Mouse (Mus musculus) MEL (cell line): ENCODE measurements around the gene Olfr95. TPM values are rescaled to one million over a fixed set of nuclear protein-coding genes. Genes with fewer than 3 reads are reported as not detected.

Source experiments
- DNase-seq: peaks from one replicate; pipeline ENCODE4 v3.0.0; 2011; ENCODE audit warnings: low read depth, low spot score
- H3K27ac ChIP-seq: 2 replicates; pipeline ENCODE4 v1.5.1; 2012; ENCODE audit warnings: low read depth, mild to moderate bottlenecking, control low read depth, low read length, moderate library complexity; ENCODE audit not compliant: control insufficient read depth
- H3K27me3 ChIP-seq, 2 experiments: fragments of 150-350 bp in 1 of 2; sonication (generic) in 1 of 2; 2 replicates each; pipeline ENCODE4 v1.6.1; 2012; ENCODE audit warnings: low read length in 2 of 2, mild to moderate bottlenecking in 2 of 2, improper control_type of control experiment in 1 of 2, moderate library complexity in 1 of 2; ENCODE audit not compliant: insufficient read depth in 2 of 2, control insufficient read depth in 1 of 2
- H3K36me3 ChIP-seq, 2 experiments: 2 replicates each; pipeline ENCODE4 v1.6.1; 2012 to 2014; ENCODE audit warnings: low read length in 2 of 2, improper control_type of control experiment in 1 of 2, inconsistent platforms in 1 of 2, mild to moderate bottlenecking in 1 of 2; ENCODE audit not compliant: insufficient read depth in 2 of 2, control insufficient read depth in 1 of 2
- H3K4me1 ChIP-seq, 2 experiments: fragments of 150-350 bp in 1 of 2; sonication (generic) in 1 of 2; 2 replicates each; pipeline ENCODE4 v1.6.1; 2012; ENCODE audit warnings: low read length in 2 of 2, improper control_type of control experiment in 1 of 2, mild to moderate bottlenecking in 1 of 2; ENCODE audit not compliant: insufficient read depth in 2 of 2, control insufficient read depth in 1 of 2
- H3K4me3 ChIP-seq, 2 experiments: fragments of 150-350 bp in 1 of 2; sonication (generic) in 1 of 2; 2 replicates each; pipeline ENCODE4 v1.5.1; 2012; ENCODE audit warnings: low read depth in 2 of 2, low read length in 2 of 2, mild to moderate bottlenecking in 2 of 2, moderate library complexity in 2 of 2, control low read depth in 1 of 2, improper control_type of control experiment in 1 of 2; ENCODE audit not compliant: control insufficient read depth in 1 of 2, insufficient read depth in 1 of 2
- H3K79me2 ChIP-seq: 2 replicates; pipeline ENCODE4 v1.6.1; 2012; ENCODE audit warnings: mild to moderate bottlenecking, low read length, moderate library complexity; ENCODE audit not compliant: control insufficient read depth, poor library complexity, insufficient read depth
- H3K9ac ChIP-seq: 2 replicates; pipeline ENCODE4 v1.6.1; 2012; ENCODE audit warnings: low read depth, mild to moderate bottlenecking, control low read depth, low read length, moderate library complexity; ENCODE audit not compliant: control insufficient read depth, poor library complexity, severe bottlenecking
- H3K9me3 ChIP-seq: fragments of 150-350 bp; sonication (generic); replicated peaks from 2 replicates; pipeline ENCODE4 v1.6.1; 2012; ENCODE audit warnings: mild to moderate bottlenecking, low read length, improper control_type of control experiment, moderate library complexity; ENCODE audit not compliant: insufficient read depth
- BHLHE40 ChIP-seq: IDR thresholded peaks from 2 replicates; pipeline ENCODE4 v1.6.1; 2012; ENCODE audit warnings: low read depth, mild to moderate bottlenecking, inconsistent platforms, low read length, improper control_type of control experiment, borderline replicate concordance
- E2F4 ChIP-seq: IDR thresholded peaks from 2 replicates; pipeline ENCODE4 v1.6.1; 2011; ENCODE audit warnings: low read depth, low read length, improper control_type of control experiment, borderline replicate concordance
- HCFC1 ChIP-seq: IDR thresholded peaks from 2 replicates; pipeline ENCODE4 v1.6.1; 2012; ENCODE audit warnings: low read depth, mild to moderate bottlenecking, inconsistent platforms, low read length, improper control_type of control experiment, moderate library complexity
- KAT2A ChIP-seq: conservative IDR thresholded peaks from 2 replicates; pipeline ENCODE4 v1.6.1; 2012; ENCODE audit warnings: low read depth, low read length, improper control_type of control experiment, inconsistent platforms
- MYC ChIP-seq: IDR thresholded peaks from 2 replicates; pipeline ENCODE4 v1.6.1; 2011; ENCODE audit warnings: low read depth, mild to moderate bottlenecking, low read length, improper control_type of control experiment, moderate library complexity
- NELFE ChIP-seq: IDR thresholded peaks from 2 replicates; pipeline ENCODE4 v1.6.1; 2011; ENCODE audit warnings: low read depth, low read length, improper control_type of control experiment
- SIN3A ChIP-seq: IDR thresholded peaks from 2 replicates; pipeline ENCODE4 v1.6.1; 2012; ENCODE audit warnings: low read length, improper control_type of control experiment, inconsistent platforms
- TBP ChIP-seq: IDR thresholded peaks from 2 replicates; pipeline ENCODE4 v1.8.0; 2011; ENCODE audit warnings: low read depth, low read length, improper control_type of control experiment
- TCF12 ChIP-seq: IDR thresholded peaks from 2 replicates; pipeline ENCODE4 v1.6.1; 2014; ENCODE audit warnings: low read depth, mild to moderate bottlenecking, inconsistent platforms, low read length, improper control_type of control experiment, moderate library complexity
- UBTF ChIP-seq: IDR thresholded peaks from 2 replicates; pipeline ENCODE4 v1.6.1; 2012; ENCODE audit warnings: low read depth, mild to moderate bottlenecking, inconsistent platforms, low read length, improper control_type of control experiment, moderate library complexity, borderline replicate concordance; ENCODE audit not compliant: insufficient read depth
- ZC3H11A ChIP-seq: IDR thresholded peaks from 2 replicates; pipeline ENCODE4 v1.6.1; 2012; ENCODE audit warnings: low read depth, mild to moderate bottlenecking, inconsistent platforms, low read length, improper control_type of control experiment
- polyA plus RNA-seq, 2 experiments: library from polyadenylated mRNA; stranded (reverse) in 1 of 2; unstranded in 1 of 2; fragments of >175 nt in 1 of 2; fragments of >200 nt in 1 of 2; gene quantifications; 2 replicates each; pipeline versions ENCODE4 v1.2.1 to v1.2.4; 2012; ENCODE audit warnings: low replicate concordance in 2 of 2, low read depth in 1 of 2; ENCODE audit not compliant: insufficient read length in 2 of 2, insufficient read depth in 1 of 2, missing spikeins in 1 of 2
- total RNA-seq: library from RNA; depleted of rRNA; stranded (reverse); fragments of 300-350 nt; gene quantifications from 2 replicates; pipeline ENCODE4 v1.2.3, GENCODE M21; 2012; rRNA removed

Olfr95 gene
- total and polyA plus RNA-seq, 3 experiments = not detected

- no peaks in the 10 kb centered on the region for H3K36me3 ChIP-seq
- H3K4me1 ChIP-seq = no peaks in the 10 kb centered on the region
- no peak within 1 kb of the TSS for H3K27ac ChIP-seq
- no peaks in the 10 kb centered on the region for H3K27me3 ChIP-seq
- no peak within 1 kb of the TSS for H3K4me3 ChIP-seq
- TF ChIP-seq UBTF (no peak), E2F4 (no peak), HCFC1 (no peak), BHLHE40 (no peak), KAT2A (no peak), SIN3A (no peak), TBP (no peak), NELFE (no peak), TCF12 (no peak), ZC3H11A (no peak), MYC (no peak)
- no peak within 1 kb of the TSS for H3K9ac ChIP-seq
- DNase-seq = no peak
- H3K79me2 ChIP-seq = no peaks in the 10 kb centered on the region
- no peaks in the 10 kb centered on the region for H3K9me3 ChIP-seq
Measured at GRCm38 (mm10) chr17:37161394-37161793, 51.5 kb downstream of the Olfr95 start, which contains the start of gene Olfr93. Gene Olfr93, minus strand, starts transcription at chr17:37161494.

Other genes starting within 250 kb of the Olfr95 start
- gene 2410137M14Rik, start 231.9 kb downstream of the Olfr95 start, total RNA-seq = not detected in 2 replicates
- not detected for gene 2410137M14Rik, start 231.9 kb downstream of the Olfr95 start, polyA plus RNA-seq
- not detected in 2 replicates for gene H2-M5, start 223.6 kb downstream of the Olfr95 start, total RNA-seq
- gene H2-M5, start 223.6 kb downstream of the Olfr95 start, polyA plus RNA-seq = not detected
- gene Zfp57, start 212.0 kb downstream of the Olfr95 start, total RNA-seq = not detected in 2 replicates
- not detected for gene Zfp57, start 212.0 kb downstream of the Olfr95 start, polyA plus RNA-seq
- gene Mog, start 189.7 kb downstream of the Olfr95 start, total RNA-seq = not detected in 2 replicates
- gene Mog, start 189.7 kb downstream of the Olfr95 start, polyA plus RNA-seq = not detected
- gene Gabbr1, start 167.2 kb downstream of the Olfr95 start, total RNA-seq = 1.5 and 2.2 TPM in 2 replicates
- 10 to 100 TPM in 1 of 2 experiments, not detected in 1; 14.6 TPM for gene Gabbr1, start 167.2 kb downstream of the Olfr95 start, polyA plus RNA-seq
- gene Olfr90, start 124.6 kb downstream of the Olfr95 start, total RNA-seq = 0.08 TPM in 1 of 2 replicates, not detected in the other
- gene Olfr90, start 124.6 kb downstream of the Olfr95 start, polyA plus RNA-seq = under 1 TPM in 1 of 2 experiments, not detected in 1; 0.08 TPM
- not detected in 2 replicates for gene Olfr91, start 114.8 kb downstream of the Olfr95 start, total RNA-seq
- gene Olfr91, start 114.8 kb downstream of the Olfr95 start, polyA plus RNA-seq = not detected
- not detected in 2 replicates for gene Olfr92, start 93.0 kb downstream of the Olfr95 start, total RNA-seq
- not detected for gene Olfr92, start 93.0 kb downstream of the Olfr95 start, polyA plus RNA-seq
- gene Olfr93, start 51.6 kb downstream of the Olfr95 start, total RNA-seq = not detected in 2 replicates
- gene Olfr93, start 51.6 kb downstream of the Olfr95 start, polyA plus RNA-seq = not detected
- gene Ubd, start 19.2 kb downstream of the Olfr95 start, total RNA-seq = not detected in 2 replicates
- not detected for gene Ubd, start 19.2 kb downstream of the Olfr95 start, polyA plus RNA-seq
- not detected in 2 replicates for gene Olfr94, start 12.1 kb downstream of the Olfr95 start, total RNA-seq
- not detected for gene Olfr94, start 12.1 kb downstream of the Olfr95 start, polyA plus RNA-seq
- gene Olfr96, start 7.0 kb upstream of the Olfr95 start, total RNA-seq = not detected in 2 replicates
- not detected for gene Olfr96, start 7.0 kb upstream of the Olfr95 start, polyA plus RNA-seq
- gene Olfr97, start 24.2 kb upstream of the Olfr95 start, total RNA-seq = not detected in 2 replicates
- gene Olfr97, start 24.2 kb upstream of the Olfr95 start, polyA plus RNA-seq = not detected
- not detected in 2 replicates for gene Olfr98, start 50.6 kb upstream of the Olfr95 start, total RNA-seq
- not detected for gene Olfr98, start 50.6 kb upstream of the Olfr95 start, polyA plus RNA-seq
- gene H2-M3, start 57.1 kb upstream of the Olfr95 start, total RNA-seq = 4.6 and 4.7 TPM in 2 replicates
- 1 to 10 TPM in 1 of 2 experiments, not detected in 1; 1.1 TPM for gene H2-M3, start 57.1 kb upstream of the Olfr95 start, polyA plus RNA-seq
- gene Olfr99, start 70.3 kb upstream of the Olfr95 start, total RNA-seq = not detected in 2 replicates
- not detected for gene Olfr99, start 70.3 kb upstream of the Olfr95 start, polyA plus RNA-seq
- not detected in 2 replicates for gene Olfr101, start 91.2 kb upstream of the Olfr95 start, total RNA-seq
- gene Olfr101, start 91.2 kb upstream of the Olfr95 start, polyA plus RNA-seq = not detected
- not detected in 2 replicates for gene Olfr102, start 103.9 kb upstream of the Olfr95 start, total RNA-seq
- gene Olfr102, start 103.9 kb upstream of the Olfr95 start, polyA plus RNA-seq = not detected
- gene Olfr103, start 126.6 kb upstream of the Olfr95 start, total RNA-seq = not detected in 2 replicates
- gene Olfr103, start 126.6 kb upstream of the Olfr95 start, polyA plus RNA-seq = not detected
- not detected in 2 replicates for gene Olfr104-ps, start 146.5 kb upstream of the Olfr95 start, total RNA-seq
- not detected for gene Olfr104-ps, start 146.5 kb upstream of the Olfr95 start, polyA plus RNA-seq
- not detected in 2 replicates for gene Olfr105-ps, start 165.9 kb upstream of the Olfr95 start, total RNA-seq
- gene Olfr105-ps, start 165.9 kb upstream of the Olfr95 start, polyA plus RNA-seq = not detected
- gene Olfr106-ps, start 177.3 kb upstream of the Olfr95 start, total RNA-seq = not detected in 2 replicates
- gene Olfr106-ps, start 177.3 kb upstream of the Olfr95 start, polyA plus RNA-seq = not detected
- not detected in 2 replicates for gene Olfr107, start 186.1 kb upstream of the Olfr95 start, total RNA-seq
- gene Olfr107, start 186.1 kb upstream of the Olfr95 start, polyA plus RNA-seq = not detected
- gene Olfr108, start 232.4 kb upstream of the Olfr95 start, total RNA-seq = not detected in 2 replicates
- gene Olfr108, start 232.4 kb upstream of the Olfr95 start, polyA plus RNA-seq = not detected
- not detected in 2 replicates for gene Olfr109, start 245.8 kb upstream of the Olfr95 start, total RNA-seq
- gene Olfr109, start 245.8 kb upstream of the Olfr95 start, polyA plus RNA-seq = not detected